Mouse (Mus musculus) small intestine, adult 2 months (tissue): ENCODE measurements around the gene Eif6.

Experiments
- CTCF ChIP-seq: fragments of 200-500 bp; IDR thresholded peaks from 2 replicates; pipeline ENCODE4 v1.5.1; 2012; ENCODE audit warnings: low read depth, mild to moderate bottlenecking, control low read depth, inconsistent platforms, low read length, moderate library complexity, mixed read lengths; ENCODE audit not compliant: insufficient replicate concordance, insufficient read length; ENCODE audit errors: extremely low read depth
- POLR2A ChIP-seq: fragments of 200-500 bp; IDR thresholded peaks from 2 replicates; pipeline ENCODE4 v1.6.1; 2012; ENCODE audit warnings: low read depth, mild to moderate bottlenecking, control low read depth, inconsistent platforms, low read length, moderate library complexity

DNA sequence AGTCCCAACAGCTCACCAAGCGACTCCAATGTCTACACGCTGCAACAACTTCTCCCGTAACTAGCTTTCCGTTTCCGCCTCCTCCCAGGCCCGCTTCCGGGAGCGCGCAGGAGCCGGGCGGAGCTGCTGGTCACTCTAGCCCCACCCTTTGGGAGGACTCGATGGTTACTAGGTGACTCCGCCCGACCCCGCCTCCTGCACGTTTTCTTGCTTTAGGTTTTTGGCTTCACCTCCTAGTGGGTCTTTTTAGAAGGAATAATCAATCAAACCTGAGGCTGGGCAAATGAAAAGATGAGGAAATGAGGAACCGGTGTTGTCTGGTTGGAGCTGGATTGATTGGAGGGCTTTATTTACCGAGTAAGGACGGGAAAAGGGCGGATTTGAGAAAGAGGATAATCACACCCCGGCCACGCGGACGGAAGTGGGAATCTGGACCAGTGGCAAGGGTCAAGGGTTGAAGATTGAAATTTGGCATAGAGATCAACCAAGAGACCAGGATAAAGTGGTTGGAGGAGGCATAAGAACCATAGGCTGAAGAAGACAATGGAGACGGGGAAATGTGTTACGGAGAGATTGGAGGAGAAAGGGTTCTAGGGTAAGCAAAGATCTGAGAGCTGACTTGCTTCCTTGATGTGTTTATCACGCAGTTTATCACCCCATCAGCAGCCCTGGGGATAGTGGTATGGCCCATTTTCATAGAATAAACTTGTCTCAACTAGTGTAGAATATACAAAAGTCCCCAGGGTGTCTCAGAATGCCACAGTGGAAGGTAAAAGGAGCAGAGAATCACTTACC, at the start of gene Eif6:
- TF ChIP-seq POLR2A (peak; percentile 90), CTCF (no peak)
